Comparison of ENCODE assay signal across 21 mouse cellular contexts in genomic region chr12:30067806-30068205, GRCm38 (mm10).
"Had no signal": no experiment of that assay in that cellular context is flagged by ENCODE, and none has a peak within 500 bp of the region (broad histone marks: within the 10 kb centered on the region; RNA-seq: fewer than 3 reads in every experiment).

No protein-coding gene starts in this region.

- H3K27me3 ChIP-seq: heart, embryonic 13.5 days; heart, embryonic 15.5 days; hindbrain, embryonic 12.5 days; intestine, embryonic 15.5 days; limb, embryonic 15.5 days; liver, embryonic 12.5 days had no signal

- H3K4me1 ChIP-seq: hindbrain, embryonic 10.5 days; hindbrain, embryonic 12.5 days; intestine, embryonic 15.5 days; limb, embryonic 13.5 days; limb, embryonic 15.5 days; liver, embryonic 12.5 days had no signal

- H3K36me3 ChIP-seq: heart, embryonic 13.5 days; heart, embryonic 15.5 days; hindbrain, embryonic 10.5 days; hindbrain, embryonic 12.5 days; intestine, embryonic 15.5 days; limb, embryonic 13.5 days; limb, embryonic 15.5 days; liver, embryonic 12.5 days had no signal

- DNase-seq: gastrocnemius, postnatal 14 days; gastrocnemius, postnatal 36 days; heart, adult 2 months; heart, postnatal 4 days; kidney, adult 18-20 months; kidney, adult 8-10 months; kidney, postnatal 10 days; kidney, postnatal 25 days; kidney, postnatal 4 days had no signal

- H3K4me3 ChIP-seq: heart, adult 2 months; heart, embryonic 13.5 days; heart, embryonic 15.5 days; hindbrain, embryonic 10.5 days; hindbrain, embryonic 12.5 days; intestine, embryonic 15.5 days; layer of hippocampus, adult 2 months; left cerebral cortex, adult 2 months; limb, embryonic 13.5 days; limb, embryonic 15.5 days; liver, embryonic 12.5 days had no signal

- H3K27ac ChIP-seq: heart, adult 2 months; heart, embryonic 13.5 days; heart, embryonic 15.5 days; hindbrain, embryonic 10.5 days; hindbrain, embryonic 12.5 days; hindbrain, embryonic 14.5 days; intestine, embryonic 15.5 days; layer of hippocampus, adult 2 months; left cerebral cortex, adult 2 months; limb, embryonic 13.5 days; limb, embryonic 15.5 days; liver, embryonic 12.5 days; liver, embryonic 14.5 days had no signal

- H3K9me3 ChIP-seq: heart, embryonic 13.5 days; heart, embryonic 15.5 days; hindbrain, embryonic 10.5 days; hindbrain, embryonic 12.5 days; intestine, embryonic 15.5 days; limb, embryonic 13.5 days; limb, embryonic 15.5 days; liver, embryonic 12.5 days had no signal
